In the genomic region with DNA sequence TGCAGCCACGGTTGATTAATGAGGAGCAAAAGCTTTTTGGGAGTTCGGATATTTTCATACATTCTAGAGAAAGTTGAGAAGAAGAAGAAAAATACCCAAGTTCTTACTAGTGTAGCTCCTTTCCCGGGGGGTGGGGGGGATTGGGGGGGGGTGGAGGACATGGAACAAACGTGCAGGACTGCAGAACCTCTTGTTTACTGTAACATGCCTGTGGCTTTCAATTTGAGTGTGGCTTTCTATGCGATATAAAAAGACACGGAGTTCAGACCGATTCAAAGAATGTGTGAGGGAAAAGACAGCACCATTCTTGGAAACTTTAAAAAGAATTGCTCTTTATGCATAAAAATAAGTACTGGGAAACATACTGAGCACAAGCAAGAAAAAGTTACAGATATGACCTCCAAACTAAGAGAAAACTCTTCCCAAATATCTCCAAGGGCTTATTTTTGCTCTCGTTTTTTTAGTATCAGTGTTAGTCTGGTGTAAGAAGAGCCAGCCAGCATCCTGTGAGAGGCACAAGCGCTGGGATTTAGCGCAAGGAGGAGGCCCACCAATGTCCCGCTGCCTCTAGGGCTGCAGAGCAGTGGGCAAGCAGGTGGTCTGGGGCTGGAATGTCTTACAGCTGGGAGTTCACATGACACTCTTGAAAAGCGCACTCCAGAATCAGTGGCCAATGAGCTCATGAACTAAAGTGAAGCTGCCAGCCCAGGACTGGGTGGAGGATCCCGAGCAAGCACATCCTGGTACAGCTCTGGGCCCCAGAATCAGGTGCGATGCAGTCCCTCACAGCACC, we compare ENCODE assay signal across 16 mouse cellular contexts.
A peak's percentile ranks its signal among the peaks of the same experiment; 100 is the strongest.
DNase-seq lines count a peak whose midpoint lies in the region; ATAC-seq and TF ChIP-seq lines count a peak whose summit lies in the region.
"Had no signal": no experiment of that assay in that cellular context is flagged by ENCODE, and none has a peak within 500 bp of the region (broad histone marks: within the 10 kb centered on the region; RNA-seq: fewer than 3 reads in every experiment).

No protein-coding gene starts in this region.

- H3K36me3 ChIP-seq in limb, embryonic 12.5 days, result no peaks in the 10 kb centered on the region
- no peaks in the 10 kb centered on the region for H3K36me3 ChIP-seq in forebrain, embryonic 15.5 days

- 0 out of 2 replicates have a peak, but pooled peaks have one; percentile 23 for ATAC-seq in cerebellum, adult (ENCODE audit: insufficient number of reproducible peaks, low FRiP score, low TSS enrichment)
- ATAC-seq in limb, embryonic 12.5 days (ENCODE audit: insufficient number of reproducible peaks, insufficient read depth, low FRiP score, low TSS enrichment, low read depth), result no peak
- no peak for ATAC-seq in forebrain, embryonic 15.5 days (replicated peaks)
- ATAC-seq: activated CD4-positive, CD25-positive, alpha-beta regulatory T cell, adult 4 months; forebrain, embryonic 13.5 days had no signal

- H3K4me2 ChIP-seq in limb, embryonic 12.5 days, result no peak overlapping the region
- H3K4me2 ChIP-seq in forebrain, embryonic 15.5 days (replicated peaks), result no peak overlapping the region
- H3K4me2 ChIP-seq: forebrain, embryonic 13.5 days had no signal

- 53% methylated on average over 14 of the region's 14 CpGs for WGBS in limb, embryonic 12.5 days
- 66% methylated on average over 14 of the region's 14 CpGs for WGBS in forebrain, embryonic 15.5 days

- no peak for TF ChIP-seq CTCF in layer of hippocampus, adult 2 months (conservative IDR thresholded peaks at IDR 0.05)

- peak overlapping the region; percentile 36; the same call in 1 of the 2 replicates for H3K27ac ChIP-seq in layer of hippocampus, adult 2 months
- peak overlapping the region; percentile 32 for H3K27ac ChIP-seq in limb, embryonic 12.5 days
- H3K27ac ChIP-seq in forebrain, embryonic 15.5 days (replicated peaks), result no peak overlapping the region
- H3K27ac ChIP-seq: forebrain, embryonic 13.5 days; macrophage had no signal

- H3K9ac ChIP-seq in limb, embryonic 12.5 days (replicated peaks), result no peak overlapping the region
- H3K9ac ChIP-seq in forebrain, embryonic 15.5 days (replicated peaks), result no peak overlapping the region
- H3K9ac ChIP-seq: forebrain, embryonic 13.5 days had no signal

- H3K4me3 ChIP-seq in layer of hippocampus, adult 2 months, result no peak overlapping the region
- no peak overlapping the region for H3K4me3 ChIP-seq in limb, embryonic 12.5 days (replicated peaks)
- no peak overlapping the region for H3K4me3 ChIP-seq in forebrain, embryonic 15.5 days
- H3K4me3 ChIP-seq: forebrain, embryonic 13.5 days; myocyte had no signal

- no peaks in the 10 kb centered on the region for H3K9me3 ChIP-seq in limb, embryonic 12.5 days
- H3K9me3 ChIP-seq in forebrain, embryonic 15.5 days, result no peaks in the 10 kb centered on the region
- H3K9me3 ChIP-seq: forebrain, embryonic 13.5 days had no signal

- H3K27me3 ChIP-seq in limb, embryonic 12.5 days, result no peaks in the 10 kb centered on the region
- H3K27me3 ChIP-seq in forebrain, embryonic 15.5 days, result no peaks in the 10 kb centered on the region
- H3K27me3 ChIP-seq: forebrain, embryonic 13.5 days had no signal

- no peak for DNase-seq in cerebellum, adult 8-10 months
- DNase-seq in layer of hippocampus, adult 2 months (ENCODE audit: low spot score in 2 of 2), result no peak
- DNase-seq in layer of hippocampus, adult 18-20 months (ENCODE audit: low spot score in 2 of 2), result no peak
- DNase-seq in embryo, embryonic 10.5 days (ENCODE audit: low spot score), result peak; percentile 26
- no peak for DNase-seq in thymus, postnatal 4 days
- DNase-seq: cerebellum, postnatal 10 days; heart, adult 18-20 months; kidney, postnatal 36 days; thymus, postnatal 36 days had no signal

- peaks cover 52% of the 10 kb centered on the region for H3K4me1 ChIP-seq in limb, embryonic 12.5 days (replicated peaks)
- H3K4me1 ChIP-seq in forebrain, embryonic 15.5 days, result peaks cover 6% of the 10 kb centered on the region; the same call in 1 of the 2 replicates
